Mouse (Mus musculus) adrenal gland, adult 10 weeks (tissue): Measurements from ENCODE around the gene Gpr137. TPM values are rescaled to one million over a fixed set of nuclear protein-coding genes. Genes with fewer than 3 reads are reported as not detected.

Source experiments
- polyA plus RNA-seq: library from polyadenylated mRNA; stranded (reverse); fragments of 350-450 nt; fragmentation: Illumina TruSeq; extraction: RNeasy Lipid Tissue Mini Kit (QIAGEN cat#74804); gene quantifications from one replicate; pipeline ENCODE4 v1.2.3, GENCODE M21; 2014; ENCODE audit warnings: low read depth, low replicate concordance

Gpr137 gene
- polyA plus RNA-seq: not detected

DNA sequence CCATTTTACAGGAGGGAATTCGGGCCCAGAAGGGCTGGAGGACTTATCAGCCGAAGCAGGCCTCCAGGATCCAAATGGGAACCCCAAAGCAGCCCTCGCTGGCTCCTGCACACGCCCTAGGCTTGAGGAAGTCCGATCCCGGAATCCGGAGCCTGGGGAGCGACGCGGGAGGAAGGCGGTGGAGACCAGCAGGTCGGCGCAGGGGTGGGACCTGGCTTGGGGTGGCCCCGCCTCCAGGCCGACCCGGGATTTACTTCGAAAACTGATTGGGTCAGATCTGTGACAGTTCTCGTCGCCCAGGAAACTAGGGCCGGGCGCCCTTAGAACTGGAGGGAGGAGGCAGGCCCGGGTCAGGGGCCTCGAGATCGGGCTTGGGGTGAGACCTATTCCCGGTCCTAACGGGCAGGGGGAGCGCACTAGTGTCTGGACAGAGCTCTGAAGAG lies at the start of gene Gpr137:
TSS of gene Gpr137 (minus strand) at position 232 of the 443 bp plus-strand sequence.

DNA sequence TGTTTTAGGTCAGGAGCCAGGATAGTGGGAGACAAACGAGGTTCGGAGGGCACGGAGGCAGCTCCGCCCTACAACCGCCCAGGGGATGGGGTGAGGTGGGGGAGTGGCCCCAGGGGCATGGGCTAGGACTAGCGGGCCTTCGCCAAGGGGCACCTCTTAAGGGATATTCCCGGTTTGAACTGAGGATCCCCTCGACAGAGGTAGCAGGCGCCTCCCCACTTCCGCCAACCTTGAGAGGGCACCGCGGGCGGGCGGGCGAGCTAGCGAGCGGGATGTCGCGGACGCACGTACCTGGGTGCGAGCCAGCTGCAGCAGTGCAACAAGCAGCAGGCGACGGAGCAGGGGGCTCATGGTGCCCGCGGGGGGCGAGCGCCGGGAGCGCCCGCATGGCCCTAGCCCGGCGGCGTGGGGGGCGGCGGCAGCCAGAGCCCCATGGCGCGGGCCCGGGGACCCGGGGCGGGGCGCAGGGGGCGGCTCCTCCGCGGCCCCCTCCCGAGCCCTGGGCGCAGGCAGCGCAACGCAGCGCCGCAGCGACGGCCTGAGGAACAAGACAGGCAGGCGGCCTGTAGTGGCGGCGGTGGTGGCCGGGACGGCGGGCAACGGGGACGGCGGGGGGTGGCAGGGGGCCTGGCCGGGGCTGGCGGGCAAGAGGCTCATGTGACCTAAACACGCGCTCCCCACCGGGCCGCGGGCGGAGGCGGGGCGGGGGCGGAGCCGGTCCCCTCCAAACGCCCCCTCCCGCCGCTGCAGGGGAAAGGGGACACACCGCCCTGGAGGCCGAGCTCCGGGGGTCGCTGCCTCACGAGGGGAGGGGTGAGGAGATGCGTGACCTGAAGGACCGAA lies 45.0 kb upstream of the Gpr137 start, which contains the start of gene Vegfb:
TSS of gene Vegfb (minus strand) at position 591 of the 843 bp plus-strand sequence.

DNA sequence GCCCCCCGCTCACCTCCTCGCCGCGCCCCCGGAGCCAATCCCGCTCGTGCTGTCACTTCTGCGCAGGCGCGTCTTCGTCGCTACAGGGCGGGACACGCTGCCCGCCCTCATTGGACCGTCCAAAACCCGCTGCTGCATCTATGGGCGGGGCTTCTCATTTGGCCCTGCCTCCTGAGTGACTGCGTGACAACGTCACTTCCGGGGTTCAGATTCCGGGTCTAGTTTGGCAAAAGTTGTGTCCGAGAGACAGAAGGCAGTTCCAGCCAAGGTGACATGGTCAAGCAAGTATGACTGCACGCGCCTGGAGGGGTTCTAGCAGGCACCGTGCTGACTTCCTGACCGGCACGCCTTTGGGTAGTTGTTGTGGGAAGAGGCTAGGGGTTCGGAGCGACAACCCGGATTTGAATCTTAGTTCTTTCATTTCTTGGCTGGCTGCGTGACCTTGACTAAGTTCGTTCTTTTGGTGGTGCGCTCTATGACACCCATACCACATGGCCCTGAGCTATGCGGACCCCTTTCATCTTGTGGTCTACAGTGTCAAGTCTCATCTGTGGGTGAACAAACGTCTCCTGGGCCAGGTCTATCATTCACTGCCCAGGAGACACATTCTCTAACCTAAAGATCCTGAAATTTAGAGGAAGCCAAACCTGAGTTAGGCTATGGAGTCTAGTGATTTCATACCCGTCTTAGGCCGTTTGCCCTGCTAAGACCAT lies 38.3 kb upstream of the Gpr137 start, which contains the start of gene Fkbp2:
TSS of gene Fkbp2 (minus strand) at position 121 of the 713 bp plus-strand sequence.

DNA sequence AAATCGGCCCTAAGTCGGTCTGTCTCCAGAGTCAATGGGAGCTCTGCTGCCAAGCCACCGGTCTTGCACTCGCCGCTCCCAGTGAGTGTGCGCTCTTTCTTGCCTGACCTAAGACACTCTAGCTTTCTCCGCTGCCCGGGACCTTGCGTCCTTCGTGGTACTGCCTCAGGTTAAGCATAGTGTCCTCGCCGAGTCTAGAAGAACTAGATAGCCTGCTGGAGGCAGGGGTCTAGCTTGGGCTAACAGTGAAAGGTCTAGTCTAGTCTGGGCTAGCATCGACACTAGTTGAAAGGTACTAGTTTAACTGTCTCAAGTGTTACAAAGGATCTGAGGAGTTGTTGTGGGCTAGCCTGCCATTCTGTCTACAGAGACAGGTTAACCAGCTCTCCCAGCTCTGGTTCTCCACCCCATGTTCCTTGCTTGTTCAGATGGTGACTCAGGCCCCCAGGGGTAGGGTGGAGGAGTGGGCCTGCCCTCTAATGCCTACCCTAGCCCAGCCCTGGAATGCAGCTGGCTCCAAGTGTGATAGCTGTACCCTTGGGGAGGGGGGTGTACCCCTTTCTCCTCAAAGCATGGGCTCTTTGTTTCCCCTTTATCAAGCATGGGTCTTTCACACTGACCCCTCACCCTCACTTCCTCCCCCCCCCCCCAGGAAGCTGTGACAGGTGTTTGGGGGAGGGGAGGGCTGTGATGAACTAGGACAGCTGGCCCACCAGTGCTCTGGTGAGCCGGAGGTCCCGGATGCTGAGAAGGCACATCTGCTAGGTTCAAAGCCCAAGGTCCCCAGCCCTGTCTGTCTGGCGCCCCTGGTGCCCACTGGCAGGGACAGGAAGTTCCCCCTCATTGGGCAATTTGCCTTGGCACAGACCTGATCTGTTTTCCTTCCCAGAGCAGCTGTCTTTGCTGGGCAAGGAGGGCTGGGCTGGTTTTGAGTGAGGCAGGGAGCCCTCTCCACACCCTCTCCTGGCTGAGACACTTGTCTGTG lies 33.5 kb upstream of the Gpr137 start, which contains the start of gene Plcb3:
TSS of gene Plcb3 (minus strand) at position 934 of the 985 bp plus-strand sequence.

DNA sequence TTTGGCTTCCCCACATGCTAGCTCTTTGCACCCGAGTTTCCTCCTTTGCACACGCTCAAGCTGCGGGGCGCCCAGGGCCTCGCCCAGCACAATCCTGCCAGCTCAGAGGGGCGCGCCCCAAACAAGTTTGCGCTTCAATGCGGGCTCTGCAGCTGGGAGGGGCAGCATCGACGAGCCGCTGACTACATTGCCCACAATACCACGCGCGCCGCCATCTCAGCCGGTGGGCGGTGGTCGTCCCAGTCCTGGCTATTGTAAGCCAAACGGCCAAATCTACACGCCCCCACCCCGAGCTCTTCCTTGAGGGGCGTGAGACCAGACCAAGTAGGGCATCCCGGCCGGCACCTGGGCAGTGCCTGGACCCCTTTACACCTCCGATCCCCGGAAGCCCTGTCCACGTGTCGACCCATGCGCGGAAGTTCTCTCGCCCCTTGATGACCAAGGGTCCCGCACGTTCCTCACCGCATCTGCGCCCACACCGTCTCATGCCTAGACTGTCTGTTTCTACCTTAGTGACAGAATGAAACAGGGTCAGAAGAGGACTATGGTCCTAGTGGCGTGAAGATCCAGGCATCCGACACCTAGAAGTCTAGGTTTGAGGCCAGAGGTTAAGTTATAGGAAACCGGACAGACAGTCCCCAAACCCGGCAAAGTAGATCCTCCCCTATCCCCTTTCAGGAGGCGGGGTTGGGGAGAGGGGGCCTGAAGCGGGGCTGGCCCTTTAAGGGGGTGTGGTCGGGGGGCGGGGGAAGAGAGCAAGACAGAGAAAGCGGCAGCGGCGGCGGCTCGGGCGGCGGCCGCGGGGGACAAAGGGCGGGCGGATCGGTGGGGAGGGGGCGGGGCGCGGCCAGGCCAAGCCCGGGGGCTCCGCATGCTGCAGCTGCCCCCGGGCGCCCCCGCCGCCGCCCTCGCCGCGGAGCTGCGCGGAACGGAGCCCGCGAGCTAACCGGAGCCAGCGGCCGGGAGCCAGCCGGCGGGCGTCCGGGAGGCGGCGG lies 32.2 kb upstream of the Gpr137 start, which contains the start of gene Ppp1r14b:
TSS of gene Ppp1r14b (plus strand) at position 758 of the 995 bp plus-strand sequence.

DNA sequence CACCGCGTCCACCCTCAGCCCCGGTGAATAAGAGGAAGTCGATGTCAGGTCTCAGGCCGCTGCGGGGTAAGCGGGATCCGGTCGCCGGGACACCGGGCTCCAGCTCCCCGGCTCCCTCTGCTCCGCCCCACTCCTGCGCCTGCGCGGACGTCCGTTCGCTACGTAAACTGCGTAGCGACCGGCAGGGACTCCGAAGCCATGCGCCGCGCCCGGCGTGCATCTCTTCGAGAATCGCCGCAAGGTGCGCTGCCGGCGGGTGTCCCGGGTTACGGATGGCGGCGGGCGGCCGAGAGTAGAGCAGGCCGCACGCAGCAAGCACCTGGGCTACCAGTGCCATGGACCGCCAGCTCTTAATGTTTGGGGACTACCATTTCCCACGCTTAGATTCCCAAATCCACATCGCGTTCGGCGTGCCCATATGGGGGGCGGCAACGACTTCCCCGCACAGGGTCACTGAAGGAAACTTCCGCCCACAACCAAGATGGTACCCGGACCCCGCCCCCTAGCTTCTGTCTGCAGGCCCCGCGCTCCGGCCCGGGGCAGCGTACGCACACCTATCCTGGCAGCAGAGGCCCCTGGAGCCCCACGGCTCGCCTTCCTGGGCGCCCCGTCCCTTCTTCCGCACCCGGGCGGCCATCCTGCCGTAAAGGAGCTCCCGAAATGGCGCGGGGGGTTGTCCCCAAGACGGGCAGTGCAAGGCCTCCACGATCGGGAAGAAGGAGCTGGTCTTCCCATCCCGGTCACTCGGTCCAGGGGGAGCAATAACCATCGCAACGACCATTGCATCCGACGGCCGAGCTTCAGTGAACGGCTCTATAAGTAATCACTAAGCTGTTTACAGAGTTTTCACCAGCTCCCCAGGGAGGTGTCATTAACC lies 670 bp downstream of the Gpr137 start, which contains the start of gene Bad:
TSS of gene Bad (plus strand) at position 490 of the 877 bp plus-strand sequence.

DNA sequence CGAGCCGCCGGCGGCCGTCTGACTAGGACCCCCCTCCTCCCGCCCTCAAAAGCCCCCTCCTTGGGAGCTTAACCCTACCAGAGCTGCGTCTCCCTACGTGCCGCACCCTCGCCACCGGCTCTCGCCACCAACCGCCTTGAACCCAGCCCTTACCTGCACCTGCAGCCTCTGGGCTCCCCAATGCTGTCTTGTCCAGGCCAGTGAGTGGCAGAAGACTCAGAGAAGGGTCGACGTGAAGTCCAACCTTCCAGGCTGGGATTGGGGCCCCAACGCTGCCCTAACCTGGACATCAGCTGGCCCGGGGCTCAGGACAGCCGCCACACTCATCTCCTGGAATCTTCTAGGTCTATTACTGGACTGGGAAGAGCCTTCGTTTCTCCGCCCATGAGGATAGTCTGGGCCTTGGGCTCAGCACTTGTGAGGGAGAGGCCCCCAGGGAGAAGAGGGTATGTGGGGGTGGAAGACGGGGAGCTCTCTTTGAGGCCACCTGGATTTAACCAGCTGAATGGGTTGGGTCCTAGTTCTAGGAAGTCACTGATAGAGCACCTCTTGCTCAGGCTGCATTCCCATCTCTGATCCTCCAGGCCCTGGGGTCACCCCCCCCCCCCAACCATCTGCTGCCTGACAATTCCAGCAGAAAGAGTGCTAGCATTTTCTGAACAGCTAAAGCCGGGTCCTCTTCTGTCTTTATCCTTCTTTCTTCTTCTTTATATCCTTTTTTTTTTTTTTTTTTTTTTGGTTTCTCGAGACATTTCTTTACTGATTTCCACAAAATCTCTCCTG lies 7.9 kb downstream of the Gpr137 start, which contains the start of gene Kcnk4:
TSS of gene Kcnk4 (minus strand) at position 321 of the 783 bp plus-strand sequence.

DNA sequence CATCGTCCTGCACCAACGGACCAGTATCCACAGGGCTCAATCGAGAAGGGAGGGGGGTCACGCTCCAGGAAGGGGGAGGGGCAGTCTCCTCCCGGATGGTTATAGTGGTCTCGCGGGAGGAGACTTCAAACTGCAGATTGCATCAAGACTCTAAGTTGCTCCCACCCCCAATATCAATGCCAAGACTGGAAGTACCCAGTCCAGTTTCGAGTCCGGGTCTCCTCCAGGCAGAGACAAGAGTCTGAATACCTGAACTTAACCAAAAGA lies 17.0 kb downstream of the Gpr137 start, which contains the start of gene Catsperz:
TSS of gene Catsperz (minus strand) at position 74 of the 267 bp plus-strand sequence.

DNA sequence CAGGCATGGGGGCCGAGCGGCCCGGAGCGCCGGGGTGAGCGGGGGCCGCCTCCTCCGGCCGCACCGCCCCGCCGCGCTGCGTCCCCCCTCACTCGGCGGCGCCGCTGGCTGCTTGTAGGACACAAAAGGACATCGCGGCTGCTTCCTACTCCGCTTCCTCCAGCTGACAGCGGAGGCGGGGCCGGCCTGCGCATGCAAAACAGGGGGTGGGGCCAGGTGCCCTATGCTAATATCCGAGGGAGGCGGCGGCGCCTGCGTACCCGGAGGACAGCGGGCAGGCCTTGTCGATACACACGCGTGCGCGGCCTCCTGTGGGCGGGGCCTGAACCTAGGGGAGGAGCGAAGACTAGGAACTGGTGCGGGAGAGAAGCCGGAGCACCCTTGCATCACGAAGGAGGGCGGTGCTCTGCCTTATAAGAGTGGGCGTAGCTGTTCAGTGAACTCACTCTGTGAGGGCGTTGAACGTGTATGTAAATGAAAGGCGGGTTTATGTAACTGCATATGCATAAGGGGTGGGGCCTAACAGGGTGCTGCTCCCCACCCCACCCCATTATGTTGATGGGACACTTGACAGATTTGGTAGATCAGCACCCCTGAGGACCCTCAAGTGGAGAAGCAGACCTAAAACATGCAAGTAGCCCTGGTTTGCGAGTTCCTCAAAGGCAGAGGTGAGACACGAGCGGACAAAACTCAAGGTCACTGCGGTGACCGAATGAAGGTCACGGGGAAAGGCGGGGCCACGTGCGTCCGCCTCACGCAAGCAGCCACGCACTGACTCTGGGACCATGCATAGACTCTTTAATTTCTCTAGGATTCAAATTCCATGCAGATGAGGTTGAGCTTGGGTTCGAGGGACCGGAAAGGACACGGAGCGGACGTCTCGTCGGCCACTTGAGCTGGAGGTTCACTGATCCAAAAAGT lies 20.4 kb downstream of the Gpr137 start, which contains the start of gene Esrra:
TSS of gene Esrra (minus strand) at position 167 of the 921 bp plus-strand sequence.

DNA sequence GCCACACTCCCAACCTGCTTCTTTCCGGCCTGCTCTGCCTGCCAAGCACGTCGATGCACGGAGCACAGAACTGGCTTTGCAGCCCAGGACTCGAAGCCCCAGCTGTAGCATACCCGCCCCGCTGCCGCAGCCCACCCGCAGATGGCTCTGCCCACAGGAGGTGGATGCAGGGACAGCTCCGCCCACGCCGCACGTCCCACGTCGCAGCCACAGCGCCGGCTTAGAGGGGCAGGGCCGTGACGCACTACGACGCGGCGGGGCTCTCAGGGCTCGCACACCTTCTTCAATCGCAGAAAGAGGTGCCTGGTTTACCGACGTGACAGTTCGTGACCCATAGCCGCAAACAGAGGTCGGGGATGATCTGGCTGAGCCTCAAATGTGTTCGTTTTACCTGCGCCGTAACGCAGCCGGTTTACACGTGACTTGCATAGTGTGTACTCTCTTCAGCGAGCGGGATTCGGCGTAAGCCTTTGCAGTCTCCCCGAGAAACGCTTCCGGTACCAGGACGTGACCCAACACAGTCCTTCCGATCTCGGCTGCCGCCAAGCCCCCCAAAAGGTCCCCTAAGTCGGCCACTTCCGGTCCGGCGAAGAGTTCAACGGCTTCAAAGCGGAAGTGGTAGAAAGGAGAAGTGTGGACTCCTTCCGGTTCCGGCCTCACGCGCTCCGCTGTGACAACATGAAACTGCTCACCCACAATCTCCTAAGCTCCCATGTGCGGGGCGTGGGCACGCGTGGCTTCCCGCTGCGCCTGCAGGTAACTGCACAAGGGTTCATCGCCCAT lies 32.6 kb downstream of the Gpr137 start, which contains the start of the genes Trmt112 and Prdx5:
TSS of gene Trmt112 (plus strand) at position 192 of the 783 bp plus-strand sequence.
TSS of gene Prdx5 (minus strand) at position 600 of the 783 bp plus-strand sequence.

Other genes with a start within 250 kb of the Gpr137 start
- not detected for gene Rps6ka4, start 101.8 kb downstream of the Gpr137 start, polyA plus RNA-seq
- not detected for gene Ccdc88b, start 84.3 kb downstream of the Gpr137 start, polyA plus RNA-seq
- gene Trmt112, start 32.8 kb downstream of the Gpr137 start, polyA plus RNA-seq: 34.2 TPM
- gene Prdx5, start 32.4 kb downstream of the Gpr137 start, polyA plus RNA-seq: 18.6 TPM
- 0.76 TPM for gene Esrra, start 20.7 kb downstream of the Gpr137 start, polyA plus RNA-seq
- gene Catsperz, start 17.1 kb downstream of the Gpr137 start, polyA plus RNA-seq: not detected
- gene Kcnk4, start 8.0 kb downstream of the Gpr137 start, polyA plus RNA-seq: not detected
- not detected for gene Bad, start 619 bp downstream of the Gpr137 start, polyA plus RNA-seq
- 6.6 TPM for gene Ppp1r14b, start 32.5 kb upstream of the Gpr137 start, polyA plus RNA-seq
- gene Plcb3, start 34.0 kb upstream of the Gpr137 start, polyA plus RNA-seq: 3.5 TPM
- 15.7 TPM for gene Fkbp2, start 38.0 kb upstream of the Gpr137 start, polyA plus RNA-seq
- 12.7 TPM for gene Vegfb, start 45.2 kb upstream of the Gpr137 start, polyA plus RNA-seq
- gene Dnajc4, start 50.1 kb upstream of the Gpr137 start, polyA plus RNA-seq: 2.3 TPM
- gene Nudt22, start 53.6 kb upstream of the Gpr137 start, polyA plus RNA-seq: 1.3 TPM
- gene Trpt1, start 53.7 kb upstream of the Gpr137 start, polyA plus RNA-seq: not detected
- 0.17 TPM for gene Fermt3, start 77.0 kb upstream of the Gpr137 start, polyA plus RNA-seq
- gene Stip1, start 97.5 kb upstream of the Gpr137 start, polyA plus RNA-seq: 112 TPM
- gene Macrod1, start 114.3 kb upstream of the Gpr137 start, polyA plus RNA-seq: 8.3 TPM
- gene Flrt1, start 163.2 kb upstream of the Gpr137 start, polyA plus RNA-seq: 0.35 TPM